Mouse (Mus musculus) heart, adult 18-20 months (tissue): ENCODE results near the gene Apol9a. TPM values are rescaled to one million over a fixed set of nuclear protein-coding genes. Genes with fewer than 3 reads are reported as not detected.
A peak's percentile ranks its signal among the peaks of the same experiment; 100 is the strongest.
"Not testable (repeated sequence)": the region's sequence is repeated elsewhere in the genome, so short reads cannot be mapped to it uniquely, and the experiment has no call there.

Experiments used
- DNase-seq, 2 experiments: peaks; one replicate each; pipeline ENCODE4 v3.0.0; 2021 to 2022; ENCODE audit warnings: mixed read lengths in 1 of 2
- long read RNA-seq, 2 experiments: library from polyadenylated mRNA; stranded (forward); transcript quantifications; one replicate each; pipeline ENCODE4 v2.0.0; 2021
- total RNA-seq, 2 experiments: library from RNA; stranded (reverse); gene quantifications; 2 replicates each; pipeline ENCODE4 v1.2.3; 2021

The Apol9a gene
- under 1 TPM; 0.30 to 0.62 TPM for total RNA-seq
- long read RNA-seq, experiment 1: 0 reads
- long read RNA-seq, experiment 2: 0 reads

GRCm38 (mm10) chr15:77411035-77411434 is at the start of gene Apol9a:
TSS of gene Apol9a (minus strand) at chr15:77411135.
- not testable (repeated sequence) for DNase-seq

- DNase-seq: peak in 1 of 2 experiments; percentile 5
Measured at GRCm38 (mm10) chr15:77449927-77450326, 39.0 kb upstream of the Apol9a start.

GRCm38 (mm10) chr15:77447392-77447791 is 36.5 kb upstream of the Apol9a start, which contains the start of gene Apol7b:
TSS of gene Apol7b (minus strand) at chr15:77447492.
- DNase-seq: not testable (repeated sequence)

- DNase-seq: not testable (repeated sequence)
Measured at GRCm38 (mm10) chr15:77445668-77446067, 34.7 kb upstream of the Apol9a start.

GRCm38 (mm10) chr15:77444746-77445145 is 33.8 kb upstream of the Apol9a start:
- not testable (repeated sequence) for DNase-seq

DNA sequence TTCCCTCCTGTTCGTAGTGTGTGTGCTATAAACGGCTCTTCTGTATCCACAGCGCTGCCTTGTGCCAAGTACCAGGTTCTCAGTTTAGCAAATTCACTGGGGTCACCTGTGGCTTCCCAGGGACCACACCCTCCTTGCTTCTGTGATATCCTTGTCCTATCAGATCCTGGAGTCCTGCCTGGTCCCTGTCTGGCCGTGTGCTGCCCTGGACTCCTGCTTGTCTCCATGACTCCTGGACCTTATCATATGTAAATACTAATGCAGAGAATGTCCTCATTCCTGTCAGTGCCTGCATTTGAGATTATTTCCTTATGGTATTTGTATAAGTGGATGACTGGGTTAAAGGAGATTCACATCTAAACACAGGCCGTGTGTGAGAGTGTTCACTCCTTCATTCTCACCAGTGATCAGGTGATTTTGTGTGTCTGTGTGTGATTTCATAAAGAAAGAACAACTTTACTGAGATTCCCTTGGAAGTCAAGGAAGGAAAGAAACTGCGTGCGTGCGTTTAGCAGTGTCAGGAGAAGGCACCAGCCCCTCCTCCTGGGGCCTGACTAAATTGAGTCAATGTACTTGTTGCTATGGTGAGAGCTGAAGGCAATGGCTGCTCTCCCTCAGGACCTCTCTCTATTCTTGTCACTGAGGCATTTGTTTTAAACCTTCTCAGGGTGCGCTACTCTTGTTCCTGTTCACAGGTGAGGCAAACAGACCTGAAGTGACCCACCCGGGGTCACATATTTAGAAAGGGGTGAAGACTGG is 17.9 kb upstream of the Apol9a start:
- DNase-seq: not testable (repeated sequence)

- not testable (repeated sequence) for DNase-seq
Measured at GRCm38 (mm10) chr15:77422925-77423324, 12.0 kb upstream of the Apol9a start.

- DNase-seq: not testable (repeated sequence)
Measured at GRCm38 (mm10) chr15:77419657-77420056, 8.7 kb upstream of the Apol9a start.

DNA sequence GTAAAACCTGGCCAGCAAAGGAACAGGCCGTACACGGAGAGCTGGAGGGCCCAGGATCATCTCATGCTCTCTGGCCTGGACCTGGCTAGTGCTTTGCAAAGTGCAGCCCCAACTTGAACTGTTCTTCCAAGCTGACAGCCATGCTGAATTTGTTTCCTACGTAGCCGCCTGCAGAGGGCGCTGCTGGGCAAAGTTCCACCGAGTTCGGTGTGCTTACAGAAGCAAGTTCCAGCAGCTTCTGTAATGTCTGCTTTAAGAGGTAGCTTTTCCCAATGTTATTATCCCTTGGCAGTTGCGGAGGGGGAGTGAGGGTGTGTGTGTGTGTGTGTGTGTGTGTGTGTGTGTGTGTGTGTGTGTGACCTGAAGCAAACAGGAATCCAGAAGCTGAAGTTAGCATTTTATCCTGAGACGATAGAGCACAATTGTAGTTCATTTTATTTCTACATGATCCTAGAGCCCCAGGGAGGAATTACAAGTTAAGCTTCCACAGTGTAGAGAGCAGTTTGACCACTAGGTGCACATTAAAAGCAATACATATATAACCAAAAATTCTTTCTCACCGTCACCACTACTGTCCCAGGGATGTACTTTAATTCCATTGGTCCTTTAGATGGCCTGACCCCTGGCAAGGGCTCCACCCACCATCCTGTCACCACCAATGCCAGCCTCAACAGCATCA is 5.9 kb upstream of the Apol9a start:
- not testable (repeated sequence) for DNase-seq

- DNase-seq: not testable (repeated sequence)
Measured at GRCm38 (mm10) chr15:77415653-77416052, 4.7 kb upstream of the Apol9a start.

- not testable (repeated sequence) for DNase-seq
Measured at GRCm38 (mm10) chr15:77412695-77413094, 1.8 kb upstream of the Apol9a start.

DNA sequence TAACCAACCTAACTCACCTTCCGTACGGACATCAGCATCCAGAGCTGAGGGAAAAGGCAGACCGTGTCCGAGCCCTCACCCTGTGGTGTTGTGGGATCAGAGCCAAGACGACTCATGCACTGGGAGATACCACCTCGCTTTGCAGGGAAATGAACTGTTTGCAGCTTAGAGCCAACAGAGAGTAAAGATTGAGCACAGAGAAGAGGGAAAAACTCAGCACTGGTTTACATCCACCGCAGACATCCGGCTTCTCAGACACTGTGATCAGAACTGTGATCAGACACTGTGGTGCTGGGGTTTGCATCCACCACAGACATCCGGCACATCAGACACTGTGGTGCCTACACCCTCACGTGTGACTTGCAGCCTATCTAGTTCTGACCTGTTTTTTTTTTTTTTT is 4.6 kb downstream of the Apol9a start:
- DNase-seq: peak in 1 of 2 experiments; percentile 16

DNA sequence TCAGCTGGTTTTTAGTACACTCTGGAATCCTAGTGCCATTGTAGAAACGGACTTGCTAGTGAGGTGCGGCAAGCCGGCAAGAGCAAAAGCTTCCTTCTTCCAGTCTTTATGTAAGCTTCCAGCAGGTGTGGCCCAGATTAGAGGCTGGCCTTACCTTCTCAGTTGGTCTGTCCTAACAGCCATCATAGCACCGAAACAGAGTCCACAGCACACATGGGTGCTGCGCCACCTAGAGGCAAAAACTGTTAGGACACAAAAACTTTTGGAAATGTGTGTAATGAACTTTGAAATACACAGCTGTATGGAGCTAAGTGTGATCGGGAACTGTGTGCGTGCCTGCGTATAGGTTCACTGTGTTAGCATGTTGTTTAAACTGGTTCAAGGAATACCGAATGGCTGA is 11.9 kb downstream of the Apol9a start, which contains the start of gene Apol7a:
Apol7a (minus strand) TSS at position 84 of the 400 bp plus-strand sequence.
- DNase-seq: peak in 1 of 2 experiments; percentile 33

DNA sequence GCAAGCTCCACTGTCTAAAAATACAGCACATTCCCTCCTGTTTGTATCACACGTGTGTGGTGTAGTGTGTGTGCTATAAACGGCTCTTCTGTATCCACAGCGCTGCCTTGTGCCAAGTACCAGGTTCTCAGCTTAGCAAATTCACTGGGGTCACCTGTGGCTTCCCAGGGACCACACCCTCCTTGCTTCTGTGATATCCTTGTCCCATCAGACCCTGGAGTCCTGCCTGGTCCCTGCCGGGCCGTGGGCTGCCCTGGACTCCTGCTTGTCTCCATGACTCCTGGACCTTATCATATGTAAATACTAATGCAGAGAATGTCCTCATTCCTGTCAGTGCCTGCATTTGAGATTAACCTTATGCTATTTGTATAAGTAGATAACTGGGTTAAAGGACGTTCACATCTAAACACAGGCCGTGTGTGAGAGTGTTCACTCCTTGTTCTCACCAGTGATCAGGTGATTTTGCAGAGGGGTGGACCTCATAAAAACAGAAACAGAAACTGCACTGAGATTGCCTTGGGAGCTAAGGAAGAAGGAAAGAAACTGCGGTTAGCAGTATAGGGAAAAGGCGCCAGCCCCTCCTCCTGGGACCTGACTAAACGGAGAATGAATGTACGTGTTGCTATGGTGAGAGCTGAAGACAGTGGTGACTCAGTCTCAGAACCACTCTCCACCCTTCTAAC is 13.3 kb downstream of the Apol9a start:
- DNase-seq: peak; percentile 31

DNA sequence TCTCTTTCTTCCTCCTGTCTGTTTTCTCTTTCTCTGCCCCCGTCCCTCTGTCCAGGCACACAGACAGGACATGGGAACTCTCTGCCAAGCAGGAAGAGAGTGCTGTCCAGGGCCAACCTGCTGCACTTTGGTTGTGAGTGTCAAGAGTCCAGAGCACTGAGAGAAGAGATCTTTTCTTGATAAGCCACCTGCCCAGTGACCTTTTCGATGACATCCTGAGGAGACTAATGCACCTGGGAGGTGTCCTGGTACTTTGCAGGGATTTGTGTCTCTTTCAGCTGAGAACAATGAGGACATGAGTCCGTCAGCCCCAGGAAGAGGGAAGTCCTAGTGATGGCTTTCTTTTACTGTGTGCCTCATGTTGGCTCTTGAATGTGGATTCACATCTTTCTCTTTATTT is 17.1 kb downstream of the Apol9a start:
- not testable (repeated sequence) for DNase-seq

- DNase-seq: no peak
Measured at GRCm38 (mm10) chr15:77387462-77387861, 23.5 kb downstream of the Apol9a start.

- no peak for DNase-seq
Measured at GRCm38 (mm10) chr15:77384340-77385030, 26.4 kb downstream of the Apol9a start.

- DNase-seq: no peak
Measured at GRCm38 (mm10) chr15:77382880-77383279, 28.1 kb downstream of the Apol9a start.

DNA sequence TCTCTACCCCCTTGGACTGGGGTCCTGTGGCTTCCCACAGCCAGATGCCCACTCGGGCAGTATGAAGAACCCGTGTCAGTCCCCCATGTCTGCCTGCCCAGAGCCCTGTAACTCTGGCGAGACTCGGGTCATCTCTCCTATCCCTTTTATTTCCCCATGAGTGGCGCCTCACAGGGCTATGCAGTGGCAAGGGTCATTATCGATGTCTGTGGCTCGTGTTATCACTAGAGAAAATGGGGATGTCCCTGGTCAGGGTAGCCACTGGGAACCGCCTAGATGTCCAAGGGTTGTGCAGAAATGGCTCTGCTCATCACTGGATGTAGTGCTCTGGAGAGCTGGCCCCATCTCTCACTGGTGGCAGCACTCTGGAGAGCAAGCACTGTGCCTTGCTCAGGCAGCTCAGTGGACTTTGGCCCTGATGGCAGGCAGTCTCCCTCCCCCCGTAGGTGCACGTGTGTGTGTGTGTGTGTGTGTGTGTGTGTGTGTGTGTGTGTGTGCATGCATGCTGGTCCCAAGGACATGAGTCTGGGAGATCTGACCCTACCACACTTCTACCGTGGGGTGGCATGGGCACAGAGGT is 28.6 kb downstream of the Apol9a start:
- DNase-seq: no peak

DNA sequence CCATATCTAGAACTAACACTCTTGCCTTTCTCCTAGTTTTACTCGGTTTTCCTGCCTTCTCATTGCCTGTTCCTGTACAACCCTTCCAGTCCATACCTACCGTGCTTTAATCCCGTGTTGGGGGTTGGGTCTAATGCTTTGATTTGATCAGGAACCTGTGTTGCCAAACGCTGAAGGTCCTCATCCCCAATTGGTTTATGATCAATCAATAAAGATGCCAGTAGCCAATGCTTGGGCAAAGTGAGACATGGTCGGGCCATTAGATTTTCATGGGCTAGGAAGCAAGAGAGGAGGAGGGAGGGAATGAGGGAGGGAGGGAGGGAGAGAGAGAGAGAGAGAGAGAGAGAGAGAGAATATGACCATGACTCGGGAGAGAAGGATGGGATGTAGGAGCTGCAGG is 29.5 kb downstream of the Apol9a start:
- DNase-seq: no peak

DNA sequence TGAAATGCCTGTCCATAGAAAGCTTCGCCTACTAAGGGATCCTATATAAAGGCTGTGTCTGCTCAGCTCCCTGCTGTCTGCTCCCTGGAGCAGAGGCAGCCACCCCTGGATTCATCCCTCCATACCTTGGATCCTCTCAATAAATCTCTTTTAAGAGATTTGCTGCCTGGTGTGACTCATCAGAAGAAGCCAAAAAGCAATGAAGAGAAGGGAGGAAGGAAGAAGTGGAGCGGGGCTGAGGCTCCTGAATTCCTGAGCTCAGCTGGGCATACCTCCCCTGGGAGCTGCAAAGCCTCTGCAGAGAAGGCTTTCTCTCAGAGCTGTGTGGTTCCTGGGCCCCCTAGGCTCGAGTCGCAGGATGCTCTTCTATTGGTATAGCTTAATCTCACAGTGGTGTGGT is 31.0 kb downstream of the Apol9a start:
- no peak for DNase-seq

DNA sequence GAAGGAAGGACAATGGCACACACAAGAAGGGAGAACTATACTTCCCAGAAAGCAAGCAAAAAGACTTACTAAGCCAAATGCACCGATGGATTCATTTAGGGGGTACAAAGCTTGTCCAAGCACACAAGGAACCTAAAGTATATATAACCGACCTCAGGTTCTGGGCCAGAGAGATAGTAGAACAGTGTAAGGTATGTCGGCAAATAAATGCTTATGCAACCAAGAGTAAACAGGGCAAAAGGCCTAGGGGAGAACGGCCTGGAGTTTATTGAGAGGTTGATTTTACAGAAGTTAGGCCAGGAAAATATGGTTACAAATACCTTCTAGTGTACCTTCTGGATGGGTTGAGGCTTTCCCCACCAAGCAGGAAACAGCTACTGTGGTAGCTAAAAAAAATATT is 33.5 kb downstream of the Apol9a start:
- DNase-seq: no peak
